Mouse (Mus musculus): Measurements from ENCODE around the gene Wnk4. TPM values are rescaled to one million over a fixed set of nuclear protein-coding genes. Genes with fewer than 3 reads are reported as not detected.

Gene Wnk4
- not detected for polyA plus RNA-seq (2014; fragmentation: Illumina TruSeq; extraction: RNeasy Lipid Tissue Mini Kit (QIAGEN cat#74804); ENCODE audit: low read depth, low replicate concordance)

GRCm38 (mm10) chr11:101259948-101260825 lies at the start of gene Wnk4:
Gene Wnk4 (plus strand): TSS chr11:101260567.

GRCm38 (mm10) chr11:101226065-101226701 lies 34.2 kb upstream of the Wnk4 start, which contains the start of gene Ezh1:
Gene Ezh1 (minus strand): TSS chr11:101226463.

GRCm38 (mm10) chr11:101245855-101246701 lies 14.3 kb upstream of the Wnk4 start, which contains the start of gene Ramp2:
Gene Ramp2 (plus strand): TSS chr11:101246028.

GRCm38 (mm10) chr11:101253613-101254389 lies 6.6 kb upstream of the Wnk4 start, which contains the start of gene Vps25:
Gene Vps25 (plus strand): TSS chr11:101253707.

GRCm38 (mm10) chr11:101278223-101279192 lies 18.1 kb downstream of the Wnk4 start, which contains the start of the genes Cntd1 and Coa3:
Gene Cntd1 (plus strand): TSS chr11:101279012.
Gene Coa3 (minus strand): TSS chr11:101279114.

GRCm38 (mm10) chr11:101302004-101302798 lies 41.8 kb downstream of the Wnk4 start, which contains the start of gene Becn1:
Gene Becn1 (minus strand): TSS chr11:101302286.

GRCm38 (mm10) chr11:101315665-101316500 lies 55.5 kb downstream of the Wnk4 start, which contains the start of gene Psme3:
Gene Psme3 (plus strand): TSS chr11:101316213.

GRCm38 (mm10) chr11:101324763-101325162 lies 64.4 kb downstream of the Wnk4 start, which contains the start of gene Aoc2:
Gene Aoc2 (plus strand): TSS chr11:101325063.

Other genes with a start within 250 kb of the Wnk4 start
- 0.76 TPM for gene Naglu, start 190.6 kb upstream of the Wnk4 start, polyA plus RNA-seq (2014; fragmentation: Illumina TruSeq; extraction: RNeasy Lipid Tissue Mini Kit (QIAGEN cat#74804); ENCODE audit: low read depth, low replicate concordance)
- gene Hsd17b1, start 182.2 kb upstream of the Wnk4 start, polyA plus RNA-seq (2014; fragmentation: Illumina TruSeq; extraction: RNeasy Lipid Tissue Mini Kit (QIAGEN cat#74804); ENCODE audit: low read depth, low replicate concordance) = not detected
- gene Coasy, start 178.0 kb upstream of the Wnk4 start, polyA plus RNA-seq (2014; fragmentation: Illumina TruSeq; extraction: RNeasy Lipid Tissue Mini Kit (QIAGEN cat#74804); ENCODE audit: low read depth, low replicate concordance) = 5.5 TPM
- gene Mlx, start 173.3 kb upstream of the Wnk4 start, polyA plus RNA-seq (2014; fragmentation: Illumina TruSeq; extraction: RNeasy Lipid Tissue Mini Kit (QIAGEN cat#74804); ENCODE audit: low read depth, low replicate concordance) = 51.7 TPM
- gene Psmc3ip, start 165.1 kb upstream of the Wnk4 start, polyA plus RNA-seq (2014; fragmentation: Illumina TruSeq; extraction: RNeasy Lipid Tissue Mini Kit (QIAGEN cat#74804); ENCODE audit: low read depth, low replicate concordance) = 4.3 TPM
- 40.1 TPM for gene Retreg3, start 140.7 kb upstream of the Wnk4 start, polyA plus RNA-seq (2014; fragmentation: Illumina TruSeq; extraction: RNeasy Lipid Tissue Mini Kit (QIAGEN cat#74804); ENCODE audit: low read depth, low replicate concordance)
- gene Tubg1, start 140.6 kb upstream of the Wnk4 start, polyA plus RNA-seq (2014; fragmentation: Illumina TruSeq; extraction: RNeasy Lipid Tissue Mini Kit (QIAGEN cat#74804); ENCODE audit: low read depth, low replicate concordance) = 3.0 TPM
- not detected for gene Tubg2, start 104.7 kb upstream of the Wnk4 start, polyA plus RNA-seq (2014; fragmentation: Illumina TruSeq; extraction: RNeasy Lipid Tissue Mini Kit (QIAGEN cat#74804); ENCODE audit: low read depth, low replicate concordance)
- 0.17 TPM for gene Cntnap1, start 90.0 kb upstream of the Wnk4 start, polyA plus RNA-seq (2014; fragmentation: Illumina TruSeq; extraction: RNeasy Lipid Tissue Mini Kit (QIAGEN cat#74804); ENCODE audit: low read depth, low replicate concordance)
- gene Plekhh3, start 89.2 kb upstream of the Wnk4 start, polyA plus RNA-seq (2014; fragmentation: Illumina TruSeq; extraction: RNeasy Lipid Tissue Mini Kit (QIAGEN cat#74804); ENCODE audit: low read depth, low replicate concordance) = not detected
- gene Ccr10, start 85.1 kb upstream of the Wnk4 start, polyA plus RNA-seq (2014; fragmentation: Illumina TruSeq; extraction: RNeasy Lipid Tissue Mini Kit (QIAGEN cat#74804); ENCODE audit: low read depth, low replicate concordance) = not detected
- 26.1 TPM for gene Ezh1, start 34.1 kb upstream of the Wnk4 start, polyA plus RNA-seq (2014; fragmentation: Illumina TruSeq; extraction: RNeasy Lipid Tissue Mini Kit (QIAGEN cat#74804); ENCODE audit: low read depth, low replicate concordance)
- gene Ramp2, start 14.5 kb upstream of the Wnk4 start, polyA plus RNA-seq (2014; fragmentation: Illumina TruSeq; extraction: RNeasy Lipid Tissue Mini Kit (QIAGEN cat#74804); ENCODE audit: low read depth, low replicate concordance) = 6.6 TPM
- gene Vps25, start 6.9 kb upstream of the Wnk4 start, polyA plus RNA-seq (2014; fragmentation: Illumina TruSeq; extraction: RNeasy Lipid Tissue Mini Kit (QIAGEN cat#74804); ENCODE audit: low read depth, low replicate concordance) = 99.3 TPM
- gene Cntd1, start 18.4 kb downstream of the Wnk4 start, polyA plus RNA-seq (2014; fragmentation: Illumina TruSeq; extraction: RNeasy Lipid Tissue Mini Kit (QIAGEN cat#74804); ENCODE audit: low read depth, low replicate concordance) = 0.35 TPM
- gene Coa3, start 18.5 kb downstream of the Wnk4 start, polyA plus RNA-seq (2014; fragmentation: Illumina TruSeq; extraction: RNeasy Lipid Tissue Mini Kit (QIAGEN cat#74804); ENCODE audit: low read depth, low replicate concordance) = 5.0 TPM
- gene Becn1, start 41.7 kb downstream of the Wnk4 start, polyA plus RNA-seq (2014; fragmentation: Illumina TruSeq; extraction: RNeasy Lipid Tissue Mini Kit (QIAGEN cat#74804); ENCODE audit: low read depth, low replicate concordance) = 112 TPM
- 268 TPM for gene Psme3, start 55.6 kb downstream of the Wnk4 start, polyA plus RNA-seq (2014; fragmentation: Illumina TruSeq; extraction: RNeasy Lipid Tissue Mini Kit (QIAGEN cat#74804); ENCODE audit: low read depth, low replicate concordance)
- not detected for gene Aoc2, start 64.5 kb downstream of the Wnk4 start, polyA plus RNA-seq (2014; fragmentation: Illumina TruSeq; extraction: RNeasy Lipid Tissue Mini Kit (QIAGEN cat#74804); ENCODE audit: low read depth, low replicate concordance)
- gene Aoc3, start 70.0 kb downstream of the Wnk4 start, polyA plus RNA-seq (2014; fragmentation: Illumina TruSeq; extraction: RNeasy Lipid Tissue Mini Kit (QIAGEN cat#74804); ENCODE audit: low read depth, low replicate concordance) = 22.7 TPM
- 0.47 TPM for gene G6pc, start 107.0 kb downstream of the Wnk4 start, polyA plus RNA-seq (2014; fragmentation: Illumina TruSeq; extraction: RNeasy Lipid Tissue Mini Kit (QIAGEN cat#74804); ENCODE audit: low read depth, low replicate concordance)
- gene Aarsd1, start 157.0 kb downstream of the Wnk4 start, polyA plus RNA-seq (2014; fragmentation: Illumina TruSeq; extraction: RNeasy Lipid Tissue Mini Kit (QIAGEN cat#74804); ENCODE audit: low read depth, low replicate concordance) = 8.6 TPM
- gene Gm27029, start 164.2 kb downstream of the Wnk4 start, polyA plus RNA-seq (2014; fragmentation: Illumina TruSeq; extraction: RNeasy Lipid Tissue Mini Kit (QIAGEN cat#74804); ENCODE audit: low read depth, low replicate concordance) = not detected
- gene Rundc1, start 164.5 kb downstream of the Wnk4 start, polyA plus RNA-seq (2014; fragmentation: Illumina TruSeq; extraction: RNeasy Lipid Tissue Mini Kit (QIAGEN cat#74804); ENCODE audit: low read depth, low replicate concordance) = 5.1 TPM
- gene Ptges3l, start 164.8 kb downstream of the Wnk4 start, polyA plus RNA-seq (2014; fragmentation: Illumina TruSeq; extraction: RNeasy Lipid Tissue Mini Kit (QIAGEN cat#74804); ENCODE audit: low read depth, low replicate concordance) = 2.7 TPM
- gene Rpl27, start 181.7 kb downstream of the Wnk4 start, polyA plus RNA-seq (2014; fragmentation: Illumina TruSeq; extraction: RNeasy Lipid Tissue Mini Kit (QIAGEN cat#74804); ENCODE audit: low read depth, low replicate concordance) = 55.5 TPM
- 3.5 TPM for gene Ifi35, start 187.8 kb downstream of the Wnk4 start, polyA plus RNA-seq (2014; fragmentation: Illumina TruSeq; extraction: RNeasy Lipid Tissue Mini Kit (QIAGEN cat#74804); ENCODE audit: low read depth, low replicate concordance)
- 6.2 TPM for gene Rnd2, start 204.4 kb downstream of the Wnk4 start, polyA plus RNA-seq (2014; fragmentation: Illumina TruSeq; extraction: RNeasy Lipid Tissue Mini Kit (QIAGEN cat#74804); ENCODE audit: low read depth, low replicate concordance)
- gene Vat1, start 205.7 kb downstream of the Wnk4 start, polyA plus RNA-seq (2014; fragmentation: Illumina TruSeq; extraction: RNeasy Lipid Tissue Mini Kit (QIAGEN cat#74804); ENCODE audit: low read depth, low replicate concordance) = 5.2 TPM

Data from adrenal gland, adult 10 weeks (tissue).